Mouse (Mus musculus): Measurements from ENCODE around the gene Ccdc65. TPM values are rescaled to one million over a fixed set of nuclear protein-coding genes. Genes with fewer than 3 reads are reported as not detected.

The Ccdc65 gene
- polyA plus RNA-seq, 1 experiment = not detected

DNA sequence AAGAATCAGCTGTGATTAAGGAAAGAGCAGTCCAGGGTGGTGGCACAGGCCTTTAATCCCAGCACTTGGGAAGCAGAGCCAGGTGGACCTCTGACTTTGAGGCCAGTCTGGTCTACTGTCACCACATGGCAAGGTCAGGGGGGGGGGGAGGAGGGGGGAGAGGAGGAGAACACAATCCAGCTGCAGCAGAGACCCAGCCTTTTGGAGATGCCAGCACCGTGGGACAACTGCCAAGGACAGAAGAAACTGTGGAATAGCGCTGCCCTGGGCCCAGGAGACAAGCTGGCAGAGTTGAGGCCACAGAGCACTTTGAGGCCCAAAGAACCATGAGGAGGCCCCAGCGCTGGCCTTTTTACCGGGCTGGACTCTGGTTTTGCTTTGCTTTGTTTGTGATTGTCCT, 57.9 kb downstream of the Ccdc65 start:
- Histone ChIP-seq H3K27ac (ENCODE audit: insufficient read depth, low read length) (no peak overlapping the region), H3K27me3 (ENCODE audit: control insufficient read depth, insufficient read depth, low read length, poor library complexity, severe bottlenecking) (no peaks in the 10 kb centered on the region), H3K9me3 (replicated peaks; ENCODE audit: control insufficient read depth, insufficient read depth, low read length, poor library complexity, severe bottlenecking) (no peaks in the 10 kb centered on the region), H3K4me3 (ENCODE audit: low read depth, low read length) (no peak overlapping the region), H3K9ac (ENCODE audit: low read depth, poor library complexity, severe bottlenecking) (no peak overlapping the region), H3K36me3 (ENCODE audit: control insufficient read depth, insufficient read depth, low read length, poor library complexity, severe bottlenecking) (no peaks in the 10 kb centered on the region), H3K4me1 (ENCODE audit: control insufficient read depth, insufficient read depth, low read length) (peaks cover 2% of the 10 kb centered on the region)
- TF ChIP-seq CTCF (IDR thresholded peaks at IDR 0.05; ENCODE audit: low read depth, low read length) (no peak), EP300 (IDR thresholded peaks at IDR 0.05; ENCODE audit: insufficient read depth, low read depth, low read length) (no peak), POLR2A (IDR thresholded peaks at IDR 0.05; ENCODE audit: insufficient read depth, low read length) (no peak)

GRCm38 (mm10) chr15:98768259-98768658, 60.3 kb downstream of the Ccdc65 start:
- no peaks in the 10 kb centered on the region for H3K27me3 ChIP-seq (ENCODE audit: control insufficient read depth, insufficient read depth, low read length, poor library complexity, severe bottlenecking)
- no peak overlapping the region for H3K27ac ChIP-seq (ENCODE audit: insufficient read depth, low read length)
- H3K9ac ChIP-seq (ENCODE audit: low read depth, poor library complexity, severe bottlenecking) = no peak overlapping the region
- no peaks in the 10 kb centered on the region for H3K9me3 ChIP-seq (replicated peaks; ENCODE audit: control insufficient read depth, insufficient read depth, low read length, poor library complexity, severe bottlenecking)
- no peaks in the 10 kb centered on the region for H3K36me3 ChIP-seq (ENCODE audit: control insufficient read depth, insufficient read depth, low read length, poor library complexity, severe bottlenecking)
- no peak overlapping the region for H3K4me3 ChIP-seq (ENCODE audit: low read depth, low read length)
- peaks cover 2% of the 10 kb centered on the region for H3K4me1 ChIP-seq (ENCODE audit: control insufficient read depth, insufficient read depth, low read length)
- TF ChIP-seq EP300 (IDR thresholded peaks at IDR 0.05; ENCODE audit: insufficient read depth, low read depth, low read length) = no peak
- no peak for TF ChIP-seq CTCF (IDR thresholded peaks at IDR 0.05; ENCODE audit: low read depth, low read length)
- no peak for TF ChIP-seq POLR2A (IDR thresholded peaks at IDR 0.05; ENCODE audit: insufficient read depth, low read length)

GRCm38 (mm10) chr15:98771813-98772425, 63.9 kb downstream of the Ccdc65 start:
- Histone ChIP-seq H3K4me1 (ENCODE audit: control insufficient read depth, insufficient read depth, low read length) (peaks cover 2% of the 10 kb centered on the region), H3K27me3 (ENCODE audit: control insufficient read depth, insufficient read depth, low read length, poor library complexity, severe bottlenecking) (peaks cover 11% of the 10 kb centered on the region), H3K4me3 (ENCODE audit: low read depth, low read length) (peak overlapping the region; percentile 57), H3K36me3 (ENCODE audit: control insufficient read depth, insufficient read depth, low read length, poor library complexity, severe bottlenecking) (no peaks in the 10 kb centered on the region), H3K27ac (ENCODE audit: insufficient read depth, low read length) (no peak overlapping the region), H3K9ac (ENCODE audit: low read depth, poor library complexity, severe bottlenecking) (no peak overlapping the region), H3K9me3 (replicated peaks; ENCODE audit: control insufficient read depth, insufficient read depth, low read length, poor library complexity, severe bottlenecking) (no peaks in the 10 kb centered on the region)
- TF ChIP-seq CTCF (IDR thresholded peaks at IDR 0.05; ENCODE audit: low read depth, low read length) = no peak
- TF ChIP-seq EP300 (IDR thresholded peaks at IDR 0.05; ENCODE audit: insufficient read depth, low read depth, low read length) = no peak
- TF ChIP-seq POLR2A (IDR thresholded peaks at IDR 0.05; ENCODE audit: insufficient read depth, low read length) = no peak

GRCm38 (mm10) chr15:98772511-98773211, 64.7 kb downstream of the Ccdc65 start:
- H3K27ac ChIP-seq (ENCODE audit: insufficient read depth, low read length) = no peak overlapping the region
- peak overlapping the region; percentile 57 for H3K4me3 ChIP-seq (ENCODE audit: low read depth, low read length)
- TF ChIP-seq POLR2A (IDR thresholded peaks at IDR 0.05; ENCODE audit: insufficient read depth, low read length) (no peak), EP300 (IDR thresholded peaks at IDR 0.05; ENCODE audit: insufficient read depth, low read depth, low read length) (no peak), CTCF (IDR thresholded peaks at IDR 0.05; ENCODE audit: low read depth, low read length) (no peak)
- H3K4me1 ChIP-seq (ENCODE audit: control insufficient read depth, insufficient read depth, low read length) = peaks cover 2% of the 10 kb centered on the region
- H3K9me3 ChIP-seq (replicated peaks; ENCODE audit: control insufficient read depth, insufficient read depth, low read length, poor library complexity, severe bottlenecking) = no peaks in the 10 kb centered on the region
- no peak overlapping the region for H3K9ac ChIP-seq (ENCODE audit: low read depth, poor library complexity, severe bottlenecking)
- H3K27me3 ChIP-seq (ENCODE audit: control insufficient read depth, insufficient read depth, low read length, poor library complexity, severe bottlenecking) = peaks cover 18% of the 10 kb centered on the region
- no peaks in the 10 kb centered on the region for H3K36me3 ChIP-seq (ENCODE audit: control insufficient read depth, insufficient read depth, low read length, poor library complexity, severe bottlenecking)

Other genes starting within 250 kb of the Ccdc65 start
- gene OR5BS1P, start 238.3 kb upstream of the Ccdc65 start, polyA plus RNA-seq (2011; ENCODE audit: insufficient read depth, insufficient read length, low read depth, missing spikeins) = not detected in 2 replicates
- gene Lalba, start 225.5 kb upstream of the Ccdc65 start, polyA plus RNA-seq (2011; ENCODE audit: insufficient read depth, insufficient read length, low read depth, missing spikeins) = not detected in 2 replicates
- 0.10 TPM in 1 of 2 replicates, not detected in the other for gene Olfr279, start 215.8 kb upstream of the Ccdc65 start, polyA plus RNA-seq (2011; ENCODE audit: insufficient read depth, insufficient read length, low read depth, missing spikeins)
- gene Kansl2, start 173.9 kb upstream of the Ccdc65 start, polyA plus RNA-seq (2011; ENCODE audit: insufficient read depth, insufficient read length, low read depth, missing spikeins) = 116 and 119 TPM in 2 replicates
- 66.8 and 73.1 TPM in 2 replicates for gene Ccnt1, start 137.3 kb upstream of the Ccdc65 start, polyA plus RNA-seq (2011; ENCODE audit: insufficient read depth, insufficient read length, low read depth, missing spikeins)
- gene 4930415O20Rik, start 137.2 kb upstream of the Ccdc65 start, polyA plus RNA-seq (2011; ENCODE audit: insufficient read depth, insufficient read length, low read depth, missing spikeins) = 1.7 and 2.6 TPM in 2 replicates
- gene Adcy6, start 98.1 kb upstream of the Ccdc65 start, polyA plus RNA-seq (2011; ENCODE audit: insufficient read depth, insufficient read length, low read depth, missing spikeins) = 12.5 and 12.8 TPM in 2 replicates
- gene Cacnb3, start 77.4 kb upstream of the Ccdc65 start, polyA plus RNA-seq (2011; ENCODE audit: insufficient read depth, insufficient read length, low read depth, missing spikeins) = 16.8 and 18.7 TPM in 2 replicates
- 121 TPM in 2 replicates for gene Ddx23, start 45.3 kb upstream of the Ccdc65 start, polyA plus RNA-seq (2011; ENCODE audit: insufficient read depth, insufficient read length, low read depth, missing spikeins)
- 3.4 and 3.7 TPM in 2 replicates for gene Rnd1, start 30.7 kb upstream of the Ccdc65 start, polyA plus RNA-seq (2011; ENCODE audit: insufficient read depth, insufficient read length, low read depth, missing spikeins)
- gene Fkbp11, start 20.0 kb downstream of the Ccdc65 start, polyA plus RNA-seq (2011; ENCODE audit: insufficient read depth, insufficient read length, low read depth, missing spikeins) = 28.2 and 30.0 TPM in 2 replicates
- 58.4 and 59.3 TPM in 2 replicates for gene Arf3, start 55.0 kb downstream of the Ccdc65 start, polyA plus RNA-seq (2011; ENCODE audit: insufficient read depth, insufficient read length, low read depth, missing spikeins)
- 1.7 and 1.8 TPM in 2 replicates for gene Wnt10b, start 69.9 kb downstream of the Ccdc65 start, polyA plus RNA-seq (2011; ENCODE audit: insufficient read depth, insufficient read length, low read depth, missing spikeins)
- not detected in 2 replicates for gene Wnt1, start 81.7 kb downstream of the Ccdc65 start, polyA plus RNA-seq (2011; ENCODE audit: insufficient read depth, insufficient read length, low read depth, missing spikeins)
- not detected in 2 replicates for gene Ddn, start 101.3 kb downstream of the Ccdc65 start, polyA plus RNA-seq (2011; ENCODE audit: insufficient read depth, insufficient read length, low read depth, missing spikeins)
- gene Prkag1, start 123.3 kb downstream of the Ccdc65 start, polyA plus RNA-seq (2011; ENCODE audit: insufficient read depth, insufficient read length, low read depth, missing spikeins) = 51.0 and 61.0 TPM in 2 replicates
- 51.9 and 62.2 TPM in 2 replicates for gene Kmt2d, start 163.0 kb downstream of the Ccdc65 start, polyA plus RNA-seq (2011; ENCODE audit: insufficient read depth, insufficient read length, low read depth, missing spikeins)
- gene Rhebl1, start 186.3 kb downstream of the Ccdc65 start, polyA plus RNA-seq (2011; ENCODE audit: insufficient read depth, insufficient read length, low read depth, missing spikeins) = 40.3 and 41.9 TPM in 2 replicates
- gene Dhh, start 190.3 kb downstream of the Ccdc65 start, polyA plus RNA-seq (2011; ENCODE audit: insufficient read depth, insufficient read length, low read depth, missing spikeins) = 0.40 and 0.78 TPM in 2 replicates
- gene Lmbr1l, start 210.0 kb downstream of the Ccdc65 start, polyA plus RNA-seq (2011; ENCODE audit: insufficient read depth, insufficient read length, low read depth, missing spikeins) = 30.9 and 33.4 TPM in 2 replicates
- gene Tuba1b, start 226.4 kb downstream of the Ccdc65 start, polyA plus RNA-seq (2011; ENCODE audit: insufficient read depth, insufficient read length, low read depth, missing spikeins) = 3,464 and 4,107 TPM in 2 replicates
- not detected in 2 replicates for gene Gm49450, start 245.3 kb downstream of the Ccdc65 start, polyA plus RNA-seq (2011; ENCODE audit: insufficient read depth, insufficient read length, low read depth, missing spikeins)
- 700 and 767 TPM in 2 replicates for gene Tuba1a, start 245.5 kb downstream of the Ccdc65 start, polyA plus RNA-seq (2011; ENCODE audit: insufficient read depth, insufficient read length, low read depth, missing spikeins)

Measured in ES-Bruce4 (cell line).